Mouse (Mus musculus) forebrain, embryonic 14.5 days (tissue): ENCODE data around the gene Pip5k1b. TPM values are rescaled to one million over a fixed set of nuclear protein-coding genes. Genes with fewer than 3 reads are reported as not detected.
A peak's percentile ranks its signal among the peaks of the same experiment; 100 is the strongest.

Experiments
- ATAC-seq: fragments of 200-750 bp; cut with Nextera tagmentation; 2 replicates; pipeline ENCODE4 v1.8.0; 2017; ENCODE audit warnings: mild to moderate bottlenecking, moderate library complexity
- DNase-seq: peaks from one replicate; pipeline ENCODE4 v3.0.0-alpha.2; 2015; ENCODE audit warnings: low spot score
- H3K27ac ChIP-seq: fragments of 300-500 bp; sonication (generic); 2 replicates; pipeline ENCODE4 v1.5.1; 2014; ENCODE audit warnings: low read depth, mild to moderate bottlenecking, control low read depth, low read length, moderate library complexity
- H3K27me3 ChIP-seq: fragments of 300-500 bp; sonication (generic); replicated peaks from 2 replicates; pipeline ENCODE4 v1.6.1; 2014; ENCODE audit warnings: low read length, control low read depth, mixed read lengths; ENCODE audit not compliant: control insufficient read depth, insufficient read depth
- H3K36me3 ChIP-seq: fragments of 300-500 bp; sonication (generic); 2 replicates; pipeline ENCODE4 v1.6.1; 2014; ENCODE audit warnings: low read length, control low read depth; ENCODE audit not compliant: control insufficient read depth, insufficient read depth
- H3K4me1 ChIP-seq: fragments of 300-500 bp; sonication (generic); 2 replicates; pipeline ENCODE4 v1.6.1; 2014; ENCODE audit warnings: antibody characterized with exemption, low read length, control low read depth; ENCODE audit not compliant: control insufficient read depth, insufficient read depth
- H3K4me2 ChIP-seq: fragments of 300-500 bp; sonication (generic); 2 replicates; pipeline ENCODE4 v1.6.1; 2014; ENCODE audit warnings: mild to moderate bottlenecking, control low read depth, low read length
- H3K4me3 ChIP-seq: fragments of 300-500 bp; sonication (generic); 2 replicates; pipeline ENCODE4 v1.5.1; 2014; ENCODE audit warnings: low read depth, low read length, control low read depth
- H3K9ac ChIP-seq: fragments of 300-500 bp; sonication (generic); 2 replicates; pipeline ENCODE4 v1.6.1; 2014; ENCODE audit warnings: mild to moderate bottlenecking, low read length, control low read depth, moderate library complexity
- H3K9me3 ChIP-seq: fragments of 300-500 bp; sonication (generic); replicated peaks from 2 replicates; pipeline ENCODE4 v1.6.1; 2016; ENCODE audit warnings: low read length, control low read depth, mixed read lengths; ENCODE audit not compliant: control insufficient read depth
- WGBS: fragments of 180-500 bp; shearing (Covaris S2); extraction: QIAGEN DNeasy Blood & Tissue Kit; methylation state at CpG from one replicate; pipeline ENCODE4 v1.1.7; 2014; 5-methylcytosine and 5-hydroxymethylcytosine counted together
- polyA plus RNA-seq: library from polyadenylated mRNA; unstranded; fragments of >200 nt; fragmentation: Nextera tagmentation; extraction: Ambion mirVana; gene quantifications from 2 replicates; pipeline ENCODE4 v1.2.1, GENCODE M21; 2014

Gene Pip5k1b
- polyA plus RNA-seq, 1 experiment from 2014 or later, result 2.1 TPM

- Histone ChIP-seq H3K9me3 (no peaks in the 10 kb centered on the region), H3K4me1 (peaks cover 8% of the 10 kb centered on the region), H3K36me3 (0 out of 2 replicates have a peak, but pooled peaks cover 6% of the 10 kb centered on the region), H3K4me3 (peak within 1 kb of the TSS; percentile 75), H3K9ac (peak within 1 kb of the TSS; percentile 95), H3K4me2 (peak within 1 kb of the TSS; percentile 86), H3K27ac (peak within 1 kb of the TSS; percentile 93), H3K27me3 (no peaks in the 10 kb centered on the region)
- ATAC-seq, result peak; percentile 98
- peak; percentile 95 for DNase-seq
- WGBS, result under 1% methylated on average over 92 of the region's 92 CpGs
Measured at GRCm38 (mm10) chr19:24476929-24477882, 78.5 kb downstream of the Pip5k1b start, which contains the start of gene Fam122a. Fam122a (minus strand) TSS chr19:24477356.

GRCm38 (mm10) chr19:24476461-24476860 lies 79.2 kb downstream of the Pip5k1b start:
- peak overlapping the region; percentile 95 for H3K9ac ChIP-seq

GRCm38 (mm10) chr19:24475281-24475680 lies 80.4 kb downstream of the Pip5k1b start:
- no peaks in the 10 kb centered on the region for H3K9me3 ChIP-seq
- H3K9ac ChIP-seq, result no peak overlapping the region
- ATAC-seq (no peak), DNase-seq (no peak)
- H3K4me1 ChIP-seq, result peaks cover 8% of the 10 kb centered on the region
- H3K27me3 ChIP-seq, result no peaks in the 10 kb centered on the region
- no peak overlapping the region for H3K27ac ChIP-seq
- peak overlapping the region; percentile 8 for H3K4me2 ChIP-seq
- WGBS, result 76% methylated on average over 6 of the region's 6 CpGs
- no peak overlapping the region for H3K4me3 ChIP-seq
- 0 out of 2 replicates have a peak, but pooled peaks cover 6% of the 10 kb centered on the region for H3K36me3 ChIP-seq

More at GRCm38 (mm10) chr19:24476461-24476860, 79.2 kb downstream of the Pip5k1b start:
- H3K9me3 ChIP-seq, result no peaks in the 10 kb centered on the region
- 2% methylated on average over 11 of the region's 11 CpGs for WGBS
- DNase-seq (no peak), ATAC-seq (no peak)
- peak overlapping the region; percentile 93 for H3K27ac ChIP-seq
- peaks cover 8% of the 10 kb centered on the region for H3K4me1 ChIP-seq
- H3K27me3 ChIP-seq, result no peaks in the 10 kb centered on the region
- H3K4me3 ChIP-seq, result peak overlapping the region; percentile 75
- 0 out of 2 replicates have a peak, but pooled peaks cover 6% of the 10 kb centered on the region for H3K36me3 ChIP-seq
- H3K4me2 ChIP-seq, result peak overlapping the region; percentile 86

GRCm38 (mm10) chr19:24472512-24472911 lies 83.2 kb downstream of the Pip5k1b start:
- Histone ChIP-seq H3K4me2 (no peak overlapping the region), H3K9me3 (no peaks in the 10 kb centered on the region), H3K4me1 (peaks cover 6% of the 10 kb centered on the region; the same call in 1 of the 2 replicates), H3K9ac (no peak overlapping the region), H3K4me3 (no peak overlapping the region), H3K36me3 (0 out of 2 replicates have a peak, but pooled peaks cover 6% of the 10 kb centered on the region), H3K27me3 (no peaks in the 10 kb centered on the region), H3K27ac (no peak overlapping the region)
- WGBS, result 90% methylated on average over 5 of the region's 5 CpGs
- no peak for DNase-seq
- ATAC-seq, result no peak

DNA sequence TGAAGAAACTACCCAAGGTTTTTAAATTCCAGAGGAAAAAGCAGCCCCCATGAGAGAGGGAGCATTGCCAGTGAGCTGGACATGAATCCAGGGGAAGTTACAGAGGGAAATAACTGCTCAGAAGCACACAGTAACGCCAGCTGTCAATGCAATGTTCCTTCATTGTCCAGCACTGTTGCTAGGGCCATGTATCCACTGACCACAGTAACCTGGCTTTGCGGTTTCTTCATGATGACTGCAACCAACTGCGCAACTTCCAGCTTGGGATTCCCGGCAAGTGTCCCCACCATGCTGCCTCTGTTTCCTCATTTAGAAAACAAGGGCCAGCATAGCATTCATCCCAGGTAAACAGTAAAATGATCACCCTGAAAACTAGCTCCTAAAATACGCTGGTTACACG lies 84.1 kb downstream of the Pip5k1b start:
- Histone ChIP-seq H3K27ac (no peak overlapping the region), H3K9me3 (no peaks in the 10 kb centered on the region), H3K27me3 (no peaks in the 10 kb centered on the region), H3K4me1 (peaks cover 6% of the 10 kb centered on the region; the same call in 1 of the 2 replicates), H3K36me3 (0 out of 2 replicates have a peak, but pooled peaks cover 6% of the 10 kb centered on the region), H3K4me3 (no peak overlapping the region), H3K9ac (no peak overlapping the region), H3K4me2 (no peak overlapping the region)
- DNase-seq (no peak), ATAC-seq (no peak)
- 91% methylated on average over 6 of the region's 6 CpGs for WGBS

GRCm38 (mm10) chr19:24469216-24469615 lies 86.5 kb downstream of the Pip5k1b start:
- WGBS, result 78% methylated on average over 4 of the region's 4 CpGs
- Histone ChIP-seq H3K4me1 (no peaks in the 10 kb centered on the region), H3K9me3 (no peaks in the 10 kb centered on the region), H3K9ac (no peak overlapping the region), H3K27ac (no peak overlapping the region), H3K36me3 (0 out of 2 replicates have a peak, but pooled peaks cover 6% of the 10 kb centered on the region), H3K4me2 (no peak overlapping the region), H3K27me3 (no peaks in the 10 kb centered on the region), H3K4me3 (no peak overlapping the region)
- ATAC-seq (no peak), DNase-seq (no peak)

DNA sequence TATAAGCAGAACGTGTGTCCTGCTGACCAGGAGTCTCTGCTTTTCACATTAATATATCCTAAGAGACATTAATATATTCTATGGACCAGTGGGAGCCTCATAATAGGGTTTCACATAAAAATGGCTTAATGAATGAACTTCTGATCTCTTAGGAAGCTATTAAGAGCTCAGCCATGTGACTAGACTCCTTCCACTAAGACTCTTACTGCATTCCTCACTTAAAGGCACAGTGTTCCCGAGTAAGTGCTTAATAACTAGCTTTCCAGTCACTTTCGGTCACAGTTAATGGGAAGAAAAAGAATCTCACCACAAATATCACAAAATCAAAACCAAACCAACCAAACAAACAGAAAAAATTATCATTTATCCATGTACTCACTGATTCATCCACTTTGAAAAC lies 87.1 kb downstream of the Pip5k1b start:
- no peak overlapping the region for H3K4me3 ChIP-seq
- no peaks in the 10 kb centered on the region for H3K9me3 ChIP-seq
- no peaks in the 10 kb centered on the region for H3K27me3 ChIP-seq
- 0 out of 2 replicates have a peak, but pooled peaks cover 3% of the 10 kb centered on the region for H3K36me3 ChIP-seq
- ATAC-seq, result no peak
- no peak overlapping the region for H3K9ac ChIP-seq
- H3K4me2 ChIP-seq, result no peak overlapping the region
- no peak for DNase-seq
- no peak overlapping the region for H3K27ac ChIP-seq
- WGBS, result 62% methylated on average over 3 of the region's 3 CpGs
- H3K4me1 ChIP-seq, result no peaks in the 10 kb centered on the region

GRCm38 (mm10) chr19:24463011-24463410 lies 92.7 kb downstream of the Pip5k1b start:
- no peaks in the 10 kb centered on the region for H3K9me3 ChIP-seq
- no peak overlapping the region for H3K9ac ChIP-seq
- no peaks in the 10 kb centered on the region for H3K36me3 ChIP-seq
- DNase-seq (no peak), ATAC-seq (no peak)
- no peaks in the 10 kb centered on the region for H3K27me3 ChIP-seq
- WGBS, result 90% methylated on average over 3 of the region's 3 CpGs
- no peak overlapping the region for H3K4me2 ChIP-seq
- no peaks in the 10 kb centered on the region for H3K4me1 ChIP-seq
- H3K4me3 ChIP-seq, result no peak overlapping the region
- no peak overlapping the region for H3K27ac ChIP-seq
